Mouse (Mus musculus) forebrain, embryonic 12.5 days (tissue): ENCODE results near the gene Elp4. TPM values are rescaled to one million over a fixed set of nuclear protein-coding genes. Genes with fewer than 3 reads are reported as not detected.

Experiments
- ATAC-seq: fragments of 200-750 bp; cut with Nextera tagmentation; 2 replicates; pipeline ENCODE4 v1.8.0; 2017; ENCODE audit warnings: moderate TSS enrichment; ENCODE audit not compliant: low FRiP score
- H3K27ac ChIP-seq: fragments of 300-500 bp; sonication (generic); 2 replicates; pipeline ENCODE4 v1.5.1; 2016; ENCODE audit warnings: mild to moderate bottlenecking
- H3K27me3 ChIP-seq: fragments of 300-500 bp; sonication (generic); 2 replicates; pipeline ENCODE4 v1.6.1; 2016; ENCODE audit warnings: mild to moderate bottlenecking
- H3K36me3 ChIP-seq: fragments of 300-500 bp; sonication (generic); replicated peaks from 2 replicates; pipeline ENCODE4 v1.6.1; 2016; ENCODE audit warnings: mild to moderate bottlenecking
- H3K4me1 ChIP-seq: fragments of 300-500 bp; sonication (generic); 2 replicates; pipeline ENCODE4 v1.6.1; 2016
- H3K4me2 ChIP-seq: fragments of 300-500 bp; sonication (generic); 2 replicates; pipeline ENCODE4 v1.6.1; 2016; ENCODE audit warnings: mild to moderate bottlenecking, moderate library complexity
- H3K4me3 ChIP-seq: fragments of 300-500 bp; sonication (generic); replicated peaks from 2 replicates; pipeline ENCODE4 v1.5.1; 2016; ENCODE audit warnings: mild to moderate bottlenecking
- H3K9ac ChIP-seq: fragments of 300-500 bp; sonication (generic); 2 replicates; pipeline ENCODE4 v1.6.1; 2016; ENCODE audit warnings: mild to moderate bottlenecking
- H3K9me3 ChIP-seq: fragments of 300-500 bp; sonication (generic); 2 replicates; pipeline ENCODE4 v1.6.1; 2016
- WGBS: fragments of 180-500 bp; shearing (Covaris S2); methylation state at CpG from one replicate; pipeline ENCODE4 v1.1.7; 2016; 5-methylcytosine and 5-hydroxymethylcytosine counted together
- polyA plus RNA-seq: library from polyadenylated mRNA; unstranded; fragments of >200 nt; fragmentation: Nextera tagmentation; extraction: Ambion mirVana; gene quantifications from 2 replicates; pipeline ENCODE4 v1.2.1, GENCODE M21; 2016

Gene Elp4
- polyA plus RNA-seq, 1 experiment from 2014 or later, result 59.1 TPM

- peak overlapping the region; percentile 73 for H3K4me2 ChIP-seq
- no peaks in the 10 kb centered on the region for H3K9me3 ChIP-seq
- no peaks in the 10 kb centered on the region for H3K36me3 ChIP-seq
- peaks cover 70% of the 10 kb centered on the region for H3K4me1 ChIP-seq
- peaks cover 63% of the 10 kb centered on the region for H3K27me3 ChIP-seq
- WGBS, result 3% methylated on average over 4 of the region's 4 CpGs
- H3K27ac ChIP-seq, result peak overlapping the region; percentile 96
- H3K9ac ChIP-seq, result peak overlapping the region; percentile 97
- peak overlapping the region; percentile 80 for H3K4me3 ChIP-seq
- no peak for ATAC-seq
Observed at GRCm38 (mm10) chr2:105678306-105678705, 226.1 kb downstream of the Elp4 start.

DNA sequence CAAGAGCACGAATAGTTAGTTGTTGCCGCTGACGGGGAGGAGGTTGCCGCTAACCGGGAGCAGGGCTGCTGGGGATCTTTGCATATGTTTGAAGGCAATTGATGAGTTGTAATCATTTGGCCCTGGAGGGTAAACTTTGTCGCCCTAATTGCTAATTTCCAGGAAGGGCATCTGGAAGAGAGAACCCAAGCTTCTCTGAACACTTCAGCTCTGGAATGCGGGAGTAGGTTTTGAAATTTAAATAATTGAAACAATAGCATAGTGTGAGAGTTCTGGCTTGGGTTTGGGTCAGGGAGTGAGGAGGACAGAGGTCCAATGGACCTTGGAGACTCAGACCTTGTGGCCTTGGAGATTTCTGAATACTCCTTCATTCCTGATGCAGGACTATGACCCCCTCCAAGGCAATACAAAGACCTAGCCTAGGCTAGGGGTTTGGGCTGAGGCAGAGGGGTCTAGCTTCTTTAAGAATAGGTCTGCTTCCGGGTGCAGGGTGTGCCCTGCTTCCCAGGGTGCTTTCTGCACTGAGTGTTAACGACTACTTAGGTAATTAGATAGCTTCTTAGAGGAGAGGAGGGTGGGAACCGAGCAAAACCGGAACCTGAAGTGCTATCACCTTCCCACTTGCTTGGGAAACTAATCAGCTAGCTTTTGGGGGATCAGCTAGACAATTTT lies 226.8 kb downstream of the Elp4 start:
- H3K4me1 ChIP-seq, result peaks cover 65% of the 10 kb centered on the region
- WGBS, result under 1% methylated on average over 11 of the region's 11 CpGs

GRCm38 (mm10) chr2:105676909-105677433 lies 227.4 kb downstream of the Elp4 start:
- H3K9me3 ChIP-seq, result no peaks in the 10 kb centered on the region
- H3K27ac ChIP-seq, result peak overlapping the region; percentile 96
- H3K4me3 ChIP-seq, result peak overlapping the region; percentile 80
- ATAC-seq, result no peak
- peaks cover 62% of the 10 kb centered on the region for H3K4me1 ChIP-seq
- H3K27me3 ChIP-seq, result peaks cover 59% of the 10 kb centered on the region
- 0% methylated on average over 11 of the region's 11 CpGs for WGBS
- peak overlapping the region; percentile 97 for H3K9ac ChIP-seq
- H3K36me3 ChIP-seq, result no peaks in the 10 kb centered on the region
- peak overlapping the region; percentile 73 for H3K4me2 ChIP-seq

More for the DNA sequence above, 226.8 kb downstream of the Elp4 start:
- no peak for ATAC-seq
- H3K9me3 ChIP-seq, result no peaks in the 10 kb centered on the region
- peak overlapping the region; percentile 73 for H3K4me2 ChIP-seq
- H3K4me3 ChIP-seq, result peak overlapping the region; percentile 80
- H3K27me3 ChIP-seq, result peaks cover 63% of the 10 kb centered on the region
- peak overlapping the region; percentile 96 for H3K27ac ChIP-seq
- H3K9ac ChIP-seq, result peak overlapping the region; percentile 97
- H3K36me3 ChIP-seq, result no peaks in the 10 kb centered on the region

DNA sequence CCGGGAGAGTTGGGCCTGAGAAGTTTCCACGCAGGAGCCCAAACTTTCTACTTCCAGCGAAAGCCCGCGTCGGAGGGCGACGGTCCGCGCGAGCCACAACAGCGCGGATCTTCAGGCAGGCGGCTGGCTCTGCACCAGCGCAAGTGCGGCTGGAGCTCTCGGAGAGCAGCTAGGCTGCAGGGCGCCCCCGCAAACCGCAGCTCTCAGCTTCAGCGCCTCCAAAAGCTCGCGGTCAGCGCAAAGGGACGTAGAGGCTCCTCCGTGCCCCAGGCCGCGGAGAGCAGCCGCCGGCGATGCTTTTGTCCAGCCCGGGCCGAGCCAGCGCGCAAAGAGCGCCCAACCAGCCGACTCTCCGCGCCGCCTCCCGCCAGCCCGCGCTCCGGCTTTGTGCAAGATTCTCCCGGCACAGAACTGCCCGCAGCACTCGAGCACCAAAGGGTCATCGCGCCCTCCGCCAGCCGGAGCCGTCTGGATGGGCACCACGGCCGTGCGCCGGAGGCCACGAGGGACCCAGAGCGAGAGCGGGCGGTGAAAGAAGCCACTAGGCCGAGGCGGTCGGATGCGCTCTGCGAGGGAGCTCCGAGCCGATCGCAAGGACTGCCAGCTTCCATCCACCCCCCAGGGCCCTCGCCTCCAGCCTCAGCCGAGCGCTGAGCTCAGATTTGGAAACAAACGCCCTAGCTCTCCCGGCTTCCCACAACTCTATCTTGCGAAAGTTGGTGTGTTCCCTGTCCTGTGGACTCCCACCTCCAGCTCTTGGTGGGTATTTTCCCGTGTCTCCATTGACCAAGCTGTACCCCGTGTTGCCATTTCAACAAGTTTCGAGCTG lies 228.1 kb downstream of the Elp4 start:
- peaks cover 63% of the 10 kb centered on the region for H3K27me3 ChIP-seq
- under 1% methylated on average over 77 of the region's 77 CpGs for WGBS
- peak overlapping the region; percentile 96 for H3K27ac ChIP-seq
- H3K4me2 ChIP-seq, result peak overlapping the region; percentile 73
- H3K4me3 ChIP-seq, result peak overlapping the region; percentile 80
- no peaks in the 10 kb centered on the region for H3K36me3 ChIP-seq
- H3K9ac ChIP-seq, result peak overlapping the region; percentile 97
- peaks cover 62% of the 10 kb centered on the region for H3K4me1 ChIP-seq
- no peak for ATAC-seq
- H3K9me3 ChIP-seq, result no peaks in the 10 kb centered on the region

DNA sequence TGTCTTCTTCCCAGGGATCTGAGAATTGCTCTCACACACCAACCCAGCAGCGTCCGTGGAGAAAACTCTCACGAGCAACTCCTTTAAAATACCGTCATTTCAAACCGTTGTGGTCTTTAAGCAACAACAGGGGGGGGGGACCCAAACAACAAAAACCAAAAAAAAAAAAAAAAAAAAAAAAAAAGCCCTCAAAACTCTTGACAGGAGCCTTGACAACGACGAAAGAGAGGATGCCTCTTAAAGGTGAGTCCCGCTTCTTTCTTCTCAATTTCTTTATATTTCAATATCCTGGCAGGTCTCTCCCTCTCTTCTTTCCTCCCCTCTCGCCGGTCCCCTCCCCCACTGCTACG lies 228.7 kb downstream of the Elp4 start:
- peak overlapping the region; percentile 96 for H3K27ac ChIP-seq
- ATAC-seq, result no peak
- H3K36me3 ChIP-seq, result no peaks in the 10 kb centered on the region
- peak overlapping the region; percentile 73 for H3K4me2 ChIP-seq
- H3K4me3 ChIP-seq, result peak overlapping the region; percentile 80
- WGBS, result 0% methylated on average over 11 of the region's 11 CpGs
- peaks cover 56% of the 10 kb centered on the region for H3K4me1 ChIP-seq
- peak overlapping the region; percentile 97 for H3K9ac ChIP-seq
- H3K9me3 ChIP-seq, result no peaks in the 10 kb centered on the region
- peaks cover 63% of the 10 kb centered on the region for H3K27me3 ChIP-seq

DNA sequence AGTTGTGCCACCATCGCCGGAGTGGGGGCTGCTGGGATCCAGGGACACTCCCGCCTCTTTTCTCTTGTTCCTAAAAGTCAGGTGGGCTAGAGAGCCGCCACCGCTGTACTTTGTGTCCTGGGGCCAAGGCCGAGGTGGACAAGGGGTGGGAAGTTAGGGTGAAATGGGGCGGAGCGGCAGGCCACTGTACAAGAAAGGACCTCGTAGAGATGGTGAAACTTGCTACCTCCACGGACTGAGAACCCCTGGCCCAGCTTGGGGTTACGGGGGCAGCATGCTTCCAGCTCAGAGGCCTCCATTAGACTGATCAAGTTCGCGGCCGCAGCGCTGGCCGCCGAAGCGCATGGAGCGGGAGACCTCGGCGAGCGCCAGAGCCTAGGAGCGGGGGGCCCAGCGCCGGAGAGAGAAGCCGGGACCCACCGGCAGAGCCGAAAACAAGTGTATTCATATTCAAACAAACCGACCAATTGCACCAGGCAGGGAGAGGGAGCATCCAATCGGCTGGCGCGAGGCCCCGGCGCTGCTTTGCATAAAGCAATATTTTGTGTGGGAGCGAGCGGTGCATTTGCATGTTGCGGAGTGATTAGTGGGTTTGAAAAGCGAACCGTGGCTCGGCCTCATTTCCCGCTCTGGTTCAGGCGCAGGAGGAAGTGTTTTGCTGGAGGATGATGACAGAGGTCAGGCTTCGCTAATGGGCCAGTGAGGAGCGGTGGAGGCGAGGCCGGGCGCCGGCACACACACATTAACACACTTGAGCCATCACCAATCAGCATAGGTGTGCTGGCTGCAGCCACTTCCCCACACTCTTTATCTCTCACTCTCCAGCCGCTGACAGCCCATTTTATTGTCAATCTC lies 229.3 kb downstream of the Elp4 start:
- H3K27me3 ChIP-seq, result peaks cover 61% of the 10 kb centered on the region
- peak; percentile 87 for ATAC-seq
- H3K4me1 ChIP-seq, result peaks cover 57% of the 10 kb centered on the region
- H3K9ac ChIP-seq, result peak overlapping the region; percentile 97
- H3K27ac ChIP-seq, result peak overlapping the region; percentile 96
- H3K36me3 ChIP-seq, result no peaks in the 10 kb centered on the region
- H3K4me2 ChIP-seq, result peak overlapping the region; percentile 73
- peak overlapping the region; percentile 80 for H3K4me3 ChIP-seq
- H3K9me3 ChIP-seq, result no peaks in the 10 kb centered on the region
- WGBS, result under 1% methylated on average over 49 of the region's 49 CpGs

DNA sequence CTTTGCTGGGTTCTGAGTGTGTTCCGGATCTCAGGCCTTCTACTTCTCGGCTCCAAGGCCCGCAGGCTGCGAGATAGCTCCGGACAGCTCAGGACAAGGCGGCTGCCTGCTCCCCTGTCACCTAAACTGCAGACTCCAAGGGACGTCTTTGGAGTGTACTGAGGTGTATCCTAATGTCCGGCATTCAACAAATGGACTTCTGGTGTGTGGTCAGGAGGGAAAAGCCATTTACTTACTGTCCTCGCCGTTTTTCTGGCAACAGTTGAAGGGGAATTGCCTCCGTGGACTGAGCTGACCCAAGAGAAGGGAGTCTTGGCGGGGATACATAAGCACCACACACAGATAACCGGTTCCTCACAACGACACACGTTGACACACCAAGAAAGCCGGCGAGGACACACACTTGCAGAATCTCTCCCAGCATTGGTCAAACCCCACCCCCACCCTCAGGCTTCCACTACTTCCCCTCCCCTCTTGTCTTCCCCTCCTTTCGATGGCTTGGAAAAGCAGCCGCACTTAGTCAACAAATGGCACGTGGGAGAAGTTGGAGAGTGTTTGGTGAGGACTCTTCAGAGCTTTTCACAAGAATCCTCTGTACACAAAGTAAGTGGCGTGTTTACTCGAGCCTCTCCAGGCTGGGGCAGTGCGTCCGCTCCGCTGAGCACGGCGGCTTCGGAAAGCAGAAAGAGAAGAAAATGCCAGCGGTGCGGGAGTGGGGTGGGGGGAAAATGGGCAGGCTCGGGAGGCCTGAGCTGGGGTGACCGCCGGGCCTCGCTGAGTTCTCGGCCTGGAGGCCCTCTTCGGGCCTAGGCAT lies 230.1 kb downstream of the Elp4 start:
- H3K4me3 ChIP-seq, result peak overlapping the region; percentile 80
- H3K27ac ChIP-seq, result peak overlapping the region; percentile 96
- peaks cover 60% of the 10 kb centered on the region for H3K4me1 ChIP-seq
- peaks cover 62% of the 10 kb centered on the region for H3K27me3 ChIP-seq
- under 1% methylated on average over 36 of the region's 36 CpGs for WGBS
- H3K9ac ChIP-seq, result peak overlapping the region; percentile 97
- H3K4me2 ChIP-seq, result peak overlapping the region; percentile 73
- no peaks in the 10 kb centered on the region for H3K36me3 ChIP-seq
- H3K9me3 ChIP-seq, result no peaks in the 10 kb centered on the region
- ATAC-seq, result no peak; the same call in 1 of the 2 replicates

GRCm38 (mm10) chr2:105673631-105674060 lies 230.7 kb downstream of the Elp4 start:
- peak overlapping the region; percentile 80 for H3K4me3 ChIP-seq
- peak overlapping the region; percentile 73 for H3K4me2 ChIP-seq
- peak overlapping the region; percentile 97 for H3K9ac ChIP-seq
- H3K36me3 ChIP-seq, result no peaks in the 10 kb centered on the region
- peaks cover 60% of the 10 kb centered on the region for H3K4me1 ChIP-seq
- H3K27ac ChIP-seq, result peak overlapping the region; percentile 96
- 4% methylated on average over 10 of the region's 10 CpGs for WGBS
- H3K27me3 ChIP-seq, result peaks cover 62% of the 10 kb centered on the region
- no peaks in the 10 kb centered on the region for H3K9me3 ChIP-seq
- ATAC-seq, result no peak

DNA sequence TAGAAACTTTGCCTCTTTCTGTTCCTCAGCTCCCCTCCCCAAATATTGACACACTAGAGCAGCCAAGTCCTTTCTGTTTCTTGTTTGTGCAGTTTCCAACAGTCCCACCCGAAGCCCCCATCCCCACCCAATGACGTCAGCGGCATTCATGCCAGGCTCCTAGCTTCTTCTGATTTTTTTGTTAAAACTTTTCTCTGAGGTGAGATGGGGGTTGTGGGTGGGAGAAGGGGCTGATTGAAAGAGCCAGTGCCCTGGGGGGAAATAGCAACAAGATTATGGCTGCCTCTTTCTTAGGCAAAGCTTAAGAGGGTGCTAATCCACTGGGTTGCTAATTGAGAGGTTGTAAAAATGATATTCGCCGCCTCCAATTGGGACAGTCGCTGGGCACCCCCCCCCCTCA lies 231.3 kb downstream of the Elp4 start:
- ATAC-seq, result peak; percentile 6; the same call in 1 of the 2 replicates
- Histone ChIP-seq H3K27ac (peak overlapping the region; percentile 96), H3K9ac (peak overlapping the region; percentile 97), H3K36me3 (no peaks in the 10 kb centered on the region), H3K9me3 (no peaks in the 10 kb centered on the region), H3K27me3 (peaks cover 68% of the 10 kb centered on the region), H3K4me1 (peaks cover 64% of the 10 kb centered on the region), H3K4me2 (peak overlapping the region; percentile 73), H3K4me3 (peak overlapping the region; percentile 80)
- WGBS, result 0% methylated on average over 6 of the region's 6 CpGs

DNA sequence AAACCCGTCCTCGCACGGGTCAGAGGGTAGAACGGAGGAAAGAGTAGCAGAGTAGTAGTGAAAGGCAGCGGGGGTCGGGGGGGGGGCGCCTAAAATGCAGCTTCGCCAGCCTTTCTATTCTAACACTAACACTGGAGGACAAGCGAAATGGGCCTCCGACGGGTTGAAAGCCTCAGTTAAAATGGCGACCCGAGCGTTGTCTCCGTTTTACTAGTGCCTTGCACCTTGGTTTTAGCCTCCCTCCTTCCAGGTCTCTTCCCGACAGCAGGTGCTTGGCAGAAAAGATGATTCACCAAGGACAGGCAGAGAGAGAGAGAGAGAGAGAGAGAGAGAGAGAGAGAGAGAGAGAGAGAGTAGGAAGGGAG lies 231.8 kb downstream of the Elp4 start:
- H3K9me3 ChIP-seq, result no peaks in the 10 kb centered on the region
- ATAC-seq, result no peak
- H3K4me2 ChIP-seq, result peak overlapping the region; percentile 73
- peaks cover 68% of the 10 kb centered on the region for H3K27me3 ChIP-seq
- H3K27ac ChIP-seq, result peak overlapping the region; percentile 96
- no peaks in the 10 kb centered on the region for H3K36me3 ChIP-seq
- peaks cover 69% of the 10 kb centered on the region for H3K4me1 ChIP-seq
- peak overlapping the region; percentile 80 for H3K4me3 ChIP-seq
- WGBS, result 1% methylated on average over 16 of the region's 16 CpGs
- H3K9ac ChIP-seq, result peak overlapping the region; percentile 97
